ENCODE assay signal across 9 mouse cellular contexts in the genomic region with DNA sequence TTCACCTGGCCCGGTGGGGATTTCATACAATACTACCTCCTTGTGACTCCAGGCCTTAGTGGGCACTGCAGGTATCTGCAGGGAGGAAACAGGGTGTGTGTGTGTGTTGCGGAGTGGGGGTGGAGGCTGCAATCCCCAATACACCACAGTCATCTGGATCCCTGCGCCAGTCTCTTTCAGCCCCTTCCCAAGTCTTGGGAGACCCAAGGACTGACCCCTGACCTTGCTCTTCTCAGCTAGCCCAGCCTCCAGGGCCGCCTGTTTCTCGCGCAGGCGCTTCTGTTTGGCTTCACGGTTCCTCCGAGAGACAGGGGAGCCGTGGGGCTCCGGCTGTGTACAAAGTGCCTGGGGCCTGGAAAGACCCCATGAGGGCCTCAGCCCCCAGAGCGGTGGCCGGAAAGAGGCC. TPM values are rescaled to one million over a fixed set of nuclear protein-coding genes. Genes with fewer than 3 reads are reported as not detected.
A peak's percentile ranks its signal among the peaks of the same experiment; 100 is the strongest.
DNase-seq lines count a peak whose midpoint lies in the region; ATAC-seq and TF ChIP-seq lines count a peak whose summit lies in the region.
"Had no signal": no experiment of that assay in that cellular context is flagged by ENCODE, and none has a peak within 500 bp of the region (broad histone marks: within the 10 kb centered on the region; RNA-seq: fewer than 3 reads in every experiment).

No protein-coding gene starts in this region.

- H3K9me3 ChIP-seq in forebrain, embryonic 15.5 days = no peaks in the 10 kb centered on the region
- H3K9me3 ChIP-seq in midbrain, postnatal 0 days (ENCODE audit: low read length) = no peaks in the 10 kb centered on the region

- H3K4me2 ChIP-seq in forebrain, embryonic 15.5 days (replicated peaks) = peak overlapping the region; percentile 92
- H3K4me2 ChIP-seq in midbrain, postnatal 0 days (ENCODE audit: low read depth, low read length, poor library complexity, severe bottlenecking) = peak overlapping the region; percentile 79

- peak; percentile 20 for DNase-seq in adrenal gland, postnatal 25 days
- no peak for DNase-seq in adrenal gland, adult (ENCODE audit: inconsistent age in 2 of 2, low spot score in 1 of 2)
- DNase-seq in right cerebral cortex, postnatal 14 days = peak; percentile 38
- no peak for DNase-seq in right cerebral cortex, adult 18-20 months
- peak; percentile 38 for DNase-seq in left cerebral cortex, postnatal 4 days
- DNase-seq in midbrain, postnatal 0 days (ENCODE audit: low spot score) = peak; percentile 47
- DNase-seq in gastrocnemius, adult 18-20 months (ENCODE audit: low spot score) = no peak

- ATAC-seq in forebrain, embryonic 15.5 days (replicated peaks) = peak; percentile 48
- ATAC-seq in midbrain, postnatal 0 days (ENCODE audit: low FRiP score) = peak; percentile 64

- peaks cover 13% of the 10 kb centered on the region; the same call in 1 of the 2 replicates for H3K36me3 ChIP-seq in forebrain, embryonic 15.5 days
- peaks cover 23% of the 10 kb centered on the region for H3K36me3 ChIP-seq in midbrain, postnatal 0 days (ENCODE audit: insufficient read depth, low read length)

- WGBS in forebrain, embryonic 15.5 days = 4% methylated on average over 13 of the region's 13 CpGs
- 3% methylated on average over 13 of the region's 13 CpGs for WGBS in midbrain, postnatal 0 days

- H3K9ac ChIP-seq in forebrain, embryonic 15.5 days (replicated peaks) = peak overlapping the region; percentile 85
- H3K9ac ChIP-seq in midbrain, postnatal 0 days (replicated peaks; ENCODE audit: low read length, poor library complexity, severe bottlenecking) = peak overlapping the region; percentile 58

- H3K27me3 ChIP-seq in forebrain, embryonic 15.5 days = no peaks in the 10 kb centered on the region
- no peaks in the 10 kb centered on the region for H3K27me3 ChIP-seq in midbrain, postnatal 0 days (ENCODE audit: insufficient read depth, low read length)

- H3K4me3 ChIP-seq in forebrain, embryonic 15.5 days = peak overlapping the region; percentile 75
- peak overlapping the region; percentile 51 for H3K4me3 ChIP-seq in midbrain, postnatal 0 days (ENCODE audit: low read depth, low read length)

- peaks cover 16% of the 10 kb centered on the region for H3K4me1 ChIP-seq in forebrain, embryonic 15.5 days
- H3K4me1 ChIP-seq in midbrain, postnatal 0 days (ENCODE audit: insufficient read depth, low read length) = 0 out of 2 replicates have a peak, but pooled peaks cover 4% of the 10 kb centered on the region

- intact Hi-C loops in left cerebral cortex, postnatal 4 days (cut with DNase I) = no loop called here

- peak overlapping the region; percentile 87 for H3K27ac ChIP-seq in forebrain, embryonic 15.5 days (replicated peaks)
- H3K27ac ChIP-seq in midbrain, postnatal 0 days (ENCODE audit: low read depth, low read length) = peak overlapping the region; percentile 80

- TF ChIP-seq CTCF in midbrain, postnatal 0 days (IDR thresholded peaks at IDR 0.05) = peak; percentile 7

RNA-seq across cellular contexts. Expression of gene Vars2, which starts 0.5 kb away (rescaled TPM):
- total RNA-seq in adrenal gland, postnatal 25 days (2021) = 41.5 and 65.4 TPM in 2 replicates
- 16.2 and 18.1 TPM in 2 replicates for polyA plus RNA-seq in forebrain, embryonic 15.5 days (2015; fragmentation: Nextera tagmentation; extraction: Ambion mirVana)
- 10 to 100 TPM; 51.5 to 53.3 TPM for total RNA-seq in left cerebral cortex, postnatal 4 days (2021)
- total RNA-seq in midbrain, postnatal 0 days (2014; rRNA removed) = 43.0 and 49.2 TPM in 2 replicates
- polyA plus RNA-seq in midbrain, postnatal 0 days (2015; fragmentation: Nextera tagmentation; extraction: Ambion mirVana) = 13.8 and 15.9 TPM in 2 replicates
- total RNA-seq in gastrocnemius, adult 18-20 months (2021) = 10 to 100 TPM in 1 of 2 experiments, 1 to 10 TPM in 1; 9.8 to 13.7 TPM

RNA-seq across cellular contexts. Expression of gene Gtf2h4, which starts 6.7 kb away (rescaled TPM):
- 22.4 and 26.9 TPM in 2 replicates for total RNA-seq in adrenal gland, postnatal 25 days (2021)
- polyA plus RNA-seq in forebrain, embryonic 15.5 days (2015; fragmentation: Nextera tagmentation; extraction: Ambion mirVana) = 36.1 and 37.8 TPM in 2 replicates
- 10 to 100 TPM; 29.1 to 31.8 TPM for total RNA-seq in left cerebral cortex, postnatal 4 days (2021)
- total RNA-seq in midbrain, postnatal 0 days (2014; rRNA removed) = 20.6 and 27.7 TPM in 2 replicates
- polyA plus RNA-seq in midbrain, postnatal 0 days (2015; fragmentation: Nextera tagmentation; extraction: Ambion mirVana) = 17.8 and 18.4 TPM in 2 replicates
- 10 to 100 TPM; 17.7 to 18.9 TPM for total RNA-seq in gastrocnemius, adult 18-20 months (2021)

RNA-seq across cellular contexts. Expression of gene Mucl3, which starts 23.4 kb away (rescaled TPM):
- not detected in 2 replicates for total RNA-seq in adrenal gland, postnatal 25 days (2021)
- not detected in 2 replicates for polyA plus RNA-seq in forebrain, embryonic 15.5 days (2015; fragmentation: Nextera tagmentation; extraction: Ambion mirVana)
- total RNA-seq in left cerebral cortex, postnatal 4 days (2021) = not detected
- total RNA-seq in midbrain, postnatal 0 days (2014; rRNA removed) = 0.77 TPM in 1 of 2 replicates, not detected in the other
- not detected in 2 replicates for polyA plus RNA-seq in midbrain, postnatal 0 days (2015; fragmentation: Nextera tagmentation; extraction: Ambion mirVana)
- not detected for total RNA-seq in gastrocnemius, adult 18-20 months (2021)
- total RNA-seq: left cerebral cortex, adult 8-10 months had no signal

RNA-seq across cellular contexts. Expression of gene Ddr1, which starts 37.6 kb away (rescaled TPM):
- total RNA-seq in adrenal gland, postnatal 25 days (2021) = 41.7 and 54.6 TPM in 2 replicates
- 127 TPM in 2 replicates for polyA plus RNA-seq in forebrain, embryonic 15.5 days (2015; fragmentation: Nextera tagmentation; extraction: Ambion mirVana)
- 10 to 100 TPM; 42.6 to 50.1 TPM for total RNA-seq in left cerebral cortex, postnatal 4 days (2021)
- total RNA-seq in midbrain, postnatal 0 days (2014; rRNA removed) = 82.8 and 100 TPM in 2 replicates
- polyA plus RNA-seq in midbrain, postnatal 0 days (2015; fragmentation: Nextera tagmentation; extraction: Ambion mirVana) = 48.5 and 49.3 TPM in 2 replicates
- total RNA-seq in gastrocnemius, adult 18-20 months (2021) = 10 to 100 TPM; 12.4 to 17.1 TPM

RNA-seq across cellular contexts. Expression of gene Gm9573, which starts 40.4 kb away (rescaled TPM):
- total RNA-seq in adrenal gland, postnatal 25 days (2021) = not detected in 2 replicates
- polyA plus RNA-seq in forebrain, embryonic 15.5 days (2015; fragmentation: Nextera tagmentation; extraction: Ambion mirVana) = not detected in 2 replicates
- total RNA-seq in left cerebral cortex, postnatal 4 days (2021) = not detected
- total RNA-seq in midbrain, postnatal 0 days (2014; rRNA removed) = not detected in 2 replicates
- not detected in 2 replicates for polyA plus RNA-seq in midbrain, postnatal 0 days (2015; fragmentation: Nextera tagmentation; extraction: Ambion mirVana)
- total RNA-seq in gastrocnemius, adult 18-20 months (2021) = not detected

Comparison
In these comparisons a context has a peak if more than half of its experiments do, and no peak if none do; other contexts are left out.
1. DNase-seq: peak in adrenal gland, postnatal 25 days (single experiment), right cerebral cortex, postnatal 14 days (single experiment), left cerebral cortex, postnatal 4 days (single experiment) and midbrain, postnatal 0 days (single experiment); none in adrenal gland, adult (0 of 2), right cerebral cortex, adult 18-20 months (single experiment) and gastrocnemius, adult 18-20 months (single experiment).